Mouse (Mus musculus) adrenal gland, postnatal 14 days (tissue): ENCODE measurements at regions not wholly inside any gene's neighbourhood (a gene's known extent, or its start where the extent isn't known, plus 50 kb on each side); places are given as distances from the start of the nearest gene placed in this dataset.

ENCODE experiments used
- DNase-seq: peaks from one replicate; pipeline ENCODE4 v3.0.0; 2021; ENCODE audit warnings: mixed read lengths

DNA sequence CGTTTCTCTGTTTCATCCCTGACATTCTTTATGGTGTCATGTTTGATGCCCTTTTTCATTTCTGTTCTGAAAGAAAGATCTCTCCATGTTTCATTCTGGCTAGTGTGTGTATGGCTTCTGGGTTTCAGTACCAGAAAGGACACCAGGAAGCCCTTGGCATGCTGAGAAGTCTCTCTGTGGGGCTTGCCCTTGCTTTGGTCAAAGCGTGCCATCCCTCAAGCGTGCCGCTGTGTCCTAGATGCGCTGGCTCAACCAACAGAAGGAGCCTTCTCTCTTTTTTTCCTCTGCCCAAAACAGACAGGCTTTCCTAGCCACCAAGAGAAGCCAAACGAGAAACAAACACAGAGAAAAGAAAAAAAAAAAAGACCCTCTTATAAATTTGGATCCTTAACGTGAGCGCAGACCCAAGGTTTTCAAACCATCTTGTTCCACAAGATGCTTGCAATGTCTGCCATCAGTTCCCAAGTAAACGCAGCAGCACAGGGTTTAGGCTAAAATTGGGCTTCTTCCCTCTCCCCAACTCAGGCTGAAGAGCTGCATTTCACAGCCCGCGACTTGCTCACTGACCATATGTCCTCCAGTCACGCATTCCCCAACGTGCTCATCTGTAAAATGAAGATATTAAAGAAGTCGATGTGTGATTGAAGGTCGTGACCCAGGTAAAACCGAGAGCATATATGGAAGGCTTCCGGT lies 97.3 kb upstream of the Foxn2 start:
- no peak for DNase-seq

DNA sequence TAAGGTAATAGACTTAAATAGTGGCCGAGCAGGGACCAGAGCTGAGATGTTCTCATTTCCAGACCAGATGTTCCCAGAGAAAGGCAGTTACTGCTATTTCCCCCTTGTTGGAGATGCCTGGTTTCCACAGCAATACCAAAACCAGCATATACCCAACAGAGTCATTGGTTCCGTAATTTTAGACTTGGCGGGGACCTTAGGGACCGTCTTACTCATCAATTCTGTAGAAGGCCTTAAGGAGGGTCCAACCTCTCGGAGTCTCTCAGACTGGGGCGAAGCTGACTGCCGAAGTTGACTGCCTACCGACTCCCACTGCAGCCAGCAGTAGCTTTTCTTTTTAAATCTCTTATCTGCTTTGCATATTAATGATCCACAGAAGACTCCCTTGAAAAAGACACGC lies 95.1 kb upstream of the Foxn2 start:
- DNase-seq, result no peak

DNA sequence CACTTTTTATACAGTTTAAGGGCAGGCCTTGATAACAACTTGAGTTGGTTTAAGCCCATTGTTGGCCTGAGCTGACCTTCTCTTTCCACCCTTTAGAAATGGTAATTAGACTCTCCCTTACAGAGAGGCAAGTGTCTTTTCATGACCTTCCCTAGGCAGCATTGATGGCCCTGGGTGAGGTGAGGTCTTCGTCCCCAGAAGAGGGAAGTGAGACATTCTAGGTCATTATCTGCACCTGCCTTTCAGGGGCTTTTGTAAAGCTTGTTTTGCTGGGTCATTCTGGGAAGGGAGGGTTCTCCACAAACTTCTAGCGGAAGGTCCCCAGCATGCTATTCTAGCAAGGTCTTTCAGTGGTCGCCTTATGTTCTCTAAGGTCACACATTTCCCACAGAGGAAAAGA lies 93.6 kb upstream of the Foxn2 start:
- DNase-seq, result no peak

DNA sequence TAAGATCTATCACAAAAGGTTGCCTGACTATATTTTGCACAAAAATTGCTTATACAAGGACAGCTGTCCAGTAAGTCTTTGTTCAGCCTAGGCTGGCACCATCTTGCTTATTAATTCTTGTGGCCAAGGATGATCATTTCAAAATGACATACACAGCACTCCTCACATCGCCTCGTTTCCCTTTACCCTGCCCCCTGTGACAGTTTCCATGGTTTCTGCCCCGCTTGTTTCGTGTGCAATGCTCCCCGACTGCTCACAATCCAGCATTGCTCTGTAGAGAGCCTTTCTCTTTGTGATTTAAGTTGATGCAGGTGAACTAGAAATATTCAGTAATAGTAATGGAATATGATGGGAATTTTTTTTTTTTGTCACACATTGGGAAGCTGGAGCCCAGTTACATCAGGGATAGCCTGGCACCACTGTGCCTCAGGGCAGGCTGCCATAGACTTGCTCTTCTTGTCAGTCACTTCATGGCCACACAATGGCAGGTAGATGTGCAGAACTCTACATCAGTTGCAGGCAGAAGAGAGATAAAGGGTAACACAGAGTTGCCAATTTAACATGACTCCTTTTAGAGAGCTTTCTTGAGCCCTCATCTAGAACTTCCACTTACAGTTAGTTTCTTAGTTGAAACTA lies 90.6 kb upstream of the Foxn2 start:
- DNase-seq, result no peak

DNA sequence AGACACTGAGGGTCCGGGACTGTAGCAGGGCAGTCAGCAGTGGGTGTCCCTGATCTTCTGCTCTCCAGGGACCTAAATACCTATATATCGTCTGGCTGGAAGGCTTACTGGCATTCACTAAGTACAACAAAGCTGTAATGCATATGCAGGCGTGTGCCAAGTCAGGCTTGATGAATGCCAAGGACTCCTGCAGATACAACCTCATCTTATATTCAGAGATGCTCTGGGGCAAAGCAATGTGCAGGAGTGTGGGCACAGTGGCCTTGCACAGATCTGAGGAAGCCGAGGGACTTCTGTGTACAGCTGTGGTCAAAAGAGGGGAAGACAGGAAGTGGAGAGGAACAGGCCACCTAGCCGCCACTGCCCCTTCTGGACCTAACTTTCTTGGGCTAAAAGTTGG lies 89.5 kb upstream of the Foxn2 start:
- no peak for DNase-seq

DNA sequence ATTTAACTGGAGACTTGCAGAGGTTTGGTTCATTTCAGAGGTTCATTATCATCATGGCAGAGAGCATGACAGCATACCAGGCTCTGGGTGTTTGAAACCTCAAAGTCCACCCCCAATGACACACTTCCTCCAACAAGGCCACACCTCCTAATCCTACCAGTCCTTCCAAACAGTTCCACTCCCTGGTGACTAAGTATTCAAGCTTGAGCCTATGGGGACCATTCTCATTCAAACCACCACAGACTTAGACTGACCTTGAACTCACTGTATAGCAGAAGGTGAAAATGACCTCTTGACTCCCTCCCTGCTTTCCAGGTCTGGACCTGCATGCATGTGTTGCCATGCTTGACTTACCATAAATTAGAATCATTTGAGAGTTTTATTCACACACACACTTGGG lies 87.6 kb upstream of the Foxn2 start:
- no peak for DNase-seq

DNA sequence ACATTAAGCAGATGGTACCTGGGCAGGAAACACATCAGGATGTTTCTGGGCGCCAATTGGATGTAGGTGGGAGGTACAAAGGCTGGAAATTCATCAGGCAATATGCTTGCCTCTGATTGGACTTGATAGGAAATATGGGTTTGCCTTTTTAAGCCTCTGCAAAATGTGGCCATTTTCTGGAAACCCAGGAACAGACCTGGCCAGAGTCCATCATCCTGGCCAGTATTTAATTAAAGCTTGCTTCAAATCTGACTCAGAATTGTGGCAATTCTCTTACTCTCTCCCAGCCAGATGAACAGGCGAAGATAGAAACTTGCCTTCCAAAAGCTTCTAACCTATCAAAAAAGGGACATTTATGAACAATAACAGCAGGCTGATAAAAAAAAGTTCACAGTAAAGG lies 79.3 kb upstream of the Foxn2 start:
- no peak for DNase-seq

DNA sequence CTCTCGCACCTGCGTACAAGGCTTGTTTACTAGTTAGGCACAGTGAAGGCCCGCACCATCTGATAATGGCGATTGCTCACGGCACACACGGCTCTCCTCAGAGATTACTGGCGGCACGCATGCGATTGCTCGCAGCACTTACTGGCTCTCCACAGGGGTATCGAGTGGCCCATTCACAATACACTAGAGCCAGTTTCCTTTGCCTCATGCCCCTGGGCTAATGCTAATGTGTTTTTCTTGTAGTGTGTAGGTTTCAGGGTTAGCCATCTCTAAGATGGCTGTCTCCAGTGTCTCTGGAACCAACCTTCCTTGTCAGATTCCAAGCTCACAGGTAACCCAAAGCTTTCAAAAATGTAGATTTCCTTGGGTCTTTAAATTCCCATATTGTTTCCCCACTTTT lies 78.1 kb upstream of the Foxn2 start:
- no peak for DNase-seq

DNA sequence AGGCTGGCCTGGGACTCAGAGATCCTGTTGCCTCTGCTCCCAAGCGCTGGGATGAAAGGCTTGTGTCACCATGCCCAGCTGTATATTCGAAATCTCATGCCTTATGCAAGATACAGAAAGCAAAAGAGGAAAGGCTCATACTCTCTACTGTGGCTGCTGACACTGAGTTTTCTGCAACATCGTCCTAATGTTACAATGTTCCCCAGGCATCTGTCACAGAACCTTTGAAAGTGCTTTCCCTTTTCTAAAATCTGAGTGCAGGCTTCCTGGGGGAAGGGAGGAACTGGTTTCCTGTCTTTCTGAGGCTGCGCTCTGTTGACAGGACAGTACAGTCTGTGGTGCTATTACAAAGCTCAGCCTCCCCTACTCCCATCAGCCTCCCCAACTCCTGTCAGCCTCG lies 72.6 kb upstream of the Foxn2 start:
- no peak for DNase-seq

DNA sequence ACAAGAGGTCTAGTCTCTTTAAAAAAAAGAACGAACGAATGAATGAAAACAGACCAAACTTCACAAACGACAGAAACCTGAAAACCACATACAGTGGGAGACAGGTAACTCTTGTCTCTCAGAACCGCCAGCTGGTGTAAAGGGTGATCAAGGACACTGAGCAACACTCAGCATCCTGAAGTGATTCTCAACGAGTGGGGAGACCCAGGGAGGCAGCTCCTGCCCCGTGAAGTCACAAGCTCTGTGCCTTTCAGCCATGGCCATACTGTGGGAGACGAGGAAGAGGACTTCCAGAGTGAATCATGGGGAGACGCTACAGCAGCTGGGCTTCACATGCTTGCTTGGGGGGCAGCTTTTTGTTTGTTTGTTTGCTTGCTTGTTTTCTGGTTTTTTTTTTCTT lies 70.5 kb upstream of the Foxn2 start:
- no peak for DNase-seq

DNA sequence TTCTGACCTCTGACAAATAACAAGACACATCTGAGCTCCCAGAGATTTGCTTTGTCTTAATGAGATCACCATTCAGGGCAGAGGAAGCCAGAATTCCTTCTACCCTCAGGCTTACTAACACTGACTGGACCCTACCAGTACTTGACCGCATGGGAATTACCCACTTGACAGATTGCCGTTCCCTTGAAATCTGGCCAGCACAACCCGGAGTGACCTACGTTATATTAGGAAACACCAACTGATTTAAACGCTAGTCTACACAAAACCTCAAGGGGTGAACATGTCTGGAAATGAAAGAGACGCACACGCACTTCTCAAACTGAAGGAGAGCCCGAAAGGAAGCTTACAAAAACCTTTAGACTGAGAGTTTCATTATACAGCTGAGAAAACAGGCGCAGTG lies 69.8 kb upstream of the Foxn2 start:
- peak; percentile 67 for DNase-seq

DNA sequence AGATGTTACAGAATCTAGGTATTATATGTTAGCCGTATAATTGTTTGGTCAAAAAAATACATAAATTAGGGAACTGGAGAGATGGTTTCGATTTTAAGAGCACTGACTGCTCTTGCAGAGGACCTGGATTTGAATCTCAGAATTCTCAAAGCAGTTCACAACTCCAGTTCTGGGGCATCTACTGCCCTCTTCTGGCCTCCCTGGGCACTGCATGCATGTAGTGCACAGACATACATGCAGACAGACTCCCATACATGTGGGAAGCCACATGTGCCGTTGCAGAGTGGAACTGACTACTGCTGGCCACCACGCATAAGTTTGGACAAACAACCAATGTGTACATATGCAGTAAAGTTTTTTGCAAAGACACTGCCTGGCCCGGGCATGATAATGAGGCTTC lies 62.0 kb upstream of the Foxn2 start:
- peak; percentile 13 for DNase-seq

DNA sequence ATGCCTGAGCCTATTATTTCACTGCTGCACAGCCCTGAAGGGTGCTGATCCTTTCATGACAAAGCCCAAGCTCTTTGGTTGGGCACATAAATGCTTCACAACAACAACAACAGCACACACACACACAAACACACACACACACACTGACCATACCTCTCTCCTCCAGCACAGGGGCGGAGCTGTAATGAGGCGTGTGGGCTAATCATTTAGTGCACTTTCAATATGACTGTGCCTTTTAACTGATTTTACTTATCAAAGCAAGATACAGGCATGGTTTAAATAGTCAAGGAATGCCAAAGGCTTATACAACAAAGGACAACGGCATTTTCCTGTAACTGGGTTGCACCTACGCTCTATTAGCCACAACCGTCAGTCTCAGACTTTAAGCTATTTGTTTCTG lies 61.1 kb upstream of the Foxn2 start:
- DNase-seq, result no peak

DNA sequence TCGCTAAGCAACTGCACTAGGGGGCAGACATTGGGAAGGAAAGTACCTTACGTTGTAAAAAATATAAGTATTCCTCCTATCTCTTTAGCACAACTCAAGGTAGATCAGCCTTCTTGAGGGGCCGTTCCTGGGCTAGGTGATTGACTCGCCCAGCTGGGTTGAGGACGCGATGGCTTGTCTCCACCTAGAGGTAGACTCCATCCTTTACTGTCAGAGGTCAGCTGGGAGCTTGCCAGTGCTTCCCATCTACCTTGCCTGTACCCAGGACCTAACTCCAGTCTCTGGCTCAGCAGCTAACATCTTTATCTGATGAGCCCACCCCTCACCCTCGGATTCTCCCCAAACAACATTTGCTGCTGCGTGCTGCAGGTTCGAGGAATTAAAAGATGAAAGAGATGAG lies 59.4 kb upstream of the Foxn2 start:
- no peak for DNase-seq

DNA sequence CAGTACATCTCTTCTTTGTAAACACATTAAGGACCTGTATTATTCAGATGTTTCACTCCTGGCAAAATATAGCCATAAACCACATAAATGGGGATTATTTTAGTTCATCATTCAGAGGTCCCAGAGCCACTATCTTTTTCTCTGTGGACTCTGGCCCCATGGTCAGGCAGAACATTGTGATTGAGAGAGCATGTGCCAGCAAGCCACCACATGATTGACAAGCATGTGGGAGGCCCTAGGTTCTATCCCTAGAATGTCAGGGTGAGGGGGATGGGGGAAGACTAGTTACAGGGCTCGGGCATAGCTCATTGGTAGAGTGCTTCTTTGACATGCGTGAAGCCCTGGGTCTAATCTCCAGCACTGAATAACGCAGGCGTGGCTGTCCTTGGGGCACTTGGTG lies 57.1 kb upstream of the Foxn2 start:
- DNase-seq, result no peak

DNA sequence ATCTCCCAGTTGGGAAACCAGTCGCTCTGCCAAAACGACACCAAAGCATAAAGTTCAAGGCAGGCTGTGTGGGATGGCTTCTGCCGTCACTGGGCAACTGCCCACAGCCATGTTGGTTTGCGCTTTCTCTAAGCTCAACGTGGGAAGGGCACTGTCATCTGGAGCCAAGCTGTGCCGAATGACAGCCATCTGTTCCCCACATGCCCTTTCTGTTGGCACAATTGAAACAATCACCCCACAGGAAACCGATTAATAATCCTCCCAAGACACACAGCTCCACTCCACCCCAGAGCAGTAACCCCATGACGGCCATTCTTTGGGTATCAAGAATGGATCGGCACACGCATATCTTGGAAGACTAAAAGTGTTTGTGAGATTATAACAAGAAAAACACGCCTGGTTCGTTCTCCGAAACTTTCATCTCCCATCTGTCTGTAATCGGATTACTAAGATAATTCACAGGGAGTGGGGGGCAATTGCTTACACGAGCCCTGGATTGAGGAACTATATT lies 52.0 kb upstream of the Foxn2 start:
- DNase-seq, result no peak

DNA sequence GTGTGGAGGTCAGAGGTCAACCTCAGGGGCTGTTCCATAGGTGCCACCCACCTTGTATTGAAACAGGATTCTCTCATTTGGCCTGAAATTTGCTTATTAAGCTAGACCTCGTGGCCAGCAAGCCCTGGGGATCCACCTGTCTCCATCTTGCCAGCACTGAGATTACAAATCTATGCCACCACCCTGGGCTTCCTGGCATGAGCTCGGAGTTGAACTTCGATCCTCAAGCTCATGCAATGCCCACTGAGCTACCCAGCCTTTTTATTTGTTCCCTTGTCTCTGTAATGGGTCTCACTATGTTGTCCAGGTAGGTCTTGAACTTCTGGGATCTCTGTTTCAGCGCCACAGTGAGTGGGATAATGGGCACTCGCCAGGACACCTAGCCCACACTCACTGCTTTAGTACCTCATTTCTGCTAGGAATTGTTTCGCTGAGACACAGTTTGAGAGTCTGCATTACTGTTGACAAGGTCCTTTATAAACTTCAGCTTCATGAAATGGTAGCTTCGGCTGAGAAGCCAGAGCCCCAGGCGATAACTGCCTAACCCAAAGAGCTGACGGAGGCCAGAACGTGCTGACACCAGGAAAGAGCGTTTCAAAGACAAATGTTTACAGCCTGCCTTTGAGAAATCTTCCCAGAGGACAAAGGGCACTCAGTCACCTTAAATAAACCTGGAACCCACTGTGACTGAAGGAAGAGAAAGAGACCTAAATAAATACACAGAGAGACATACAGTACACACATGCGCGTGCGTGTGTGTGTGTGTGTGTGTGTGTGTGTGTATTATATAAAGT lies 50.6 kb upstream of the Foxn2 start:
- DNase-seq, result no peak
